Mouse (Mus musculus) heart, embryonic 13.5 days (tissue): ENCODE results near the gene Mgat1. TPM values are rescaled to one million over a fixed set of nuclear protein-coding genes. Genes with fewer than 3 reads are reported as not detected.
"Not testable (repeated sequence)": the region's sequence is repeated elsewhere in the genome, so short reads cannot be mapped to it uniquely, and the experiment has no call there.

Experiments used
- ATAC-seq: fragments of 200-750 bp; cut with Nextera tagmentation; 2 replicates; pipeline ENCODE4 v1.8.0; 2017; ENCODE audit warnings: moderate TSS enrichment; ENCODE audit not compliant: insufficient number of reproducible peaks, low FRiP score, low TSS enrichment; ENCODE audit errors: extremely low read depth
- H3K27ac ChIP-seq: fragments of 300-500 bp; sonication (generic); replicated peaks from 2 replicates; pipeline ENCODE4 v1.5.1; 2015; ENCODE audit warnings: moderate library complexity, mild to moderate bottlenecking, inconsistent platforms
- H3K27me3 ChIP-seq: fragments of 300-500 bp; sonication (generic); replicated peaks from 2 replicates; pipeline ENCODE4 v1.6.1; 2015; ENCODE audit warnings: mild to moderate bottlenecking, inconsistent platforms
- H3K36me3 ChIP-seq: fragments of 300-500 bp; sonication (generic); 2 replicates; pipeline ENCODE4 v1.6.1; 2015; ENCODE audit warnings: mild to moderate bottlenecking, inconsistent platforms
- H3K4me1 ChIP-seq: fragments of 300-500 bp; sonication (generic); 2 replicates; pipeline ENCODE4 v1.6.1; 2015; ENCODE audit warnings: inconsistent platforms
- H3K4me2 ChIP-seq: fragments of 300-500 bp; sonication (generic); 2 replicates; pipeline ENCODE4 v1.6.1; 2015; ENCODE audit warnings: inconsistent platforms, mild to moderate bottlenecking, moderate library complexity
- H3K4me3 ChIP-seq: fragments of 300-500 bp; sonication (generic); 2 replicates; pipeline ENCODE4 v1.5.1; 2015; ENCODE audit warnings: moderate library complexity, mild to moderate bottlenecking, inconsistent platforms
- H3K9ac ChIP-seq: fragments of 300-500 bp; sonication (generic); 2 replicates; pipeline ENCODE4 v1.6.1; 2015; ENCODE audit warnings: inconsistent platforms, mild to moderate bottlenecking, moderate library complexity
- H3K9me3 ChIP-seq: fragments of 300-500 bp; sonication (generic); 2 replicates; pipeline ENCODE4 v1.6.1; 2016; ENCODE audit warnings: inconsistent platforms
- WGBS: fragments of 180-500 bp; shearing (Covaris S2); methylation state at CpG from one replicate; pipeline ENCODE4 v1.1.7; 2015; ENCODE audit warnings: mixed read lengths; 5-methylcytosine and 5-hydroxymethylcytosine counted together
- polyA plus RNA-seq: library from polyadenylated mRNA; unstranded; fragments of >200 nt; fragmentation: Nextera tagmentation; extraction: Ambion mirVana; gene quantifications from 2 replicates; pipeline ENCODE4 v1.2.1, GENCODE M21; 2015

The Mgat1 gene
- polyA plus RNA-seq, 1 experiment from 2014 or later = 44.2 TPM

DNA sequence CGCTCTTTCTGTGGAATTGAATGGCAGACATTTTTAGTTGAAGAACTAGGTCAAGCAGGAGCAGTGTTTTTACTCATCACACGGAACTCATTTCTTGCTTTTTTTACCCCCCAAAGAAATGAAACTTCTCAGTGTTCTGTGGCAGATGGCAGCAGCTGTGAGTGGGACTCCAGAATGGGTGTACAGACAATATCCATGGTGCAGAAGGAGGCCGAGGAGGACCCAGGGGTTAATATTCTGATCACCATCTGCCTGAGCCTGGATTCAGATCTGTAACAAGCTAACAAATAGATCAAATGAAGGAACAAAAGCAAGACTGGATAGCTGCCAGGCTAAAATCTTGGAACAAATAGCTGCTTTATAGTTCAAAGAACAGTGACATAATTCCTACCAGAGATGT lies 48.8 kb downstream of the Mgat1 start:
- ATAC-seq = no peak
- Histone ChIP-seq H3K27me3 (no peaks in the 10 kb centered on the region), H3K36me3 (no peaks in the 10 kb centered on the region), H3K4me2 (no peak overlapping the region), H3K9me3 (no peaks in the 10 kb centered on the region), H3K4me1 (no peaks in the 10 kb centered on the region), H3K4me3 (no peak overlapping the region), H3K27ac (no peak overlapping the region), H3K9ac (no peak overlapping the region)
- 78% methylated on average over 3 of the region's 3 CpGs for WGBS

- Histone ChIP-seq H3K4me3 (no peak within 1 kb of the TSS), H3K9ac (no peak within 1 kb of the TSS), H3K4me1 (no peaks in the 10 kb centered on the region), H3K36me3 (no peaks in the 10 kb centered on the region), H3K4me2 (no peak within 1 kb of the TSS), H3K27me3 (no peaks in the 10 kb centered on the region), H3K9me3 (no peaks in the 10 kb centered on the region), H3K27ac (no peak within 1 kb of the TSS)
- no peak for ATAC-seq
Observed at GRCm38 (mm10) chr11:49304441-49304840, 60.5 kb downstream of the Mgat1 start, which contains the start of gene Olfr10. Gene Olfr10 (plus strand): TSS chr11:49304741.

GRCm38 (mm10) chr11:49308547-49308946 lies 64.6 kb downstream of the Mgat1 start:
- H3K27me3 ChIP-seq, H3K27ac ChIP-seq, H3K9ac ChIP-seq, H3K36me3 ChIP-seq, H3K9me3 ChIP-seq, H3K4me1 ChIP-seq, H3K4me3 ChIP-seq, H3K4me2 ChIP-seq, ATAC-seq: not testable (repeated sequence)
- WGBS = 75% methylated on average over 5 of the region's 5 CpGs

Other genes starting within 250 kb of the Mgat1 start
- 0.13 and 0.78 TPM in 2 replicates for gene 9930111J21Rik2, start 192.9 kb upstream of the Mgat1 start, polyA plus RNA-seq
- 0.11 and 0.27 TPM in 2 replicates for gene Tgtp2, start 180.0 kb upstream of the Mgat1 start, polyA plus RNA-seq
- 1.3 and 1.4 TPM in 2 replicates for gene Ifi47, start 167.6 kb upstream of the Mgat1 start, polyA plus RNA-seq
- gene Olfr1396, start 129.3 kb upstream of the Mgat1 start, polyA plus RNA-seq = not detected in 2 replicates
- gene Olfr1395, start 101.9 kb upstream of the Mgat1 start, polyA plus RNA-seq = not detected in 2 replicates
- gene Olfr1394, start 89.8 kb upstream of the Mgat1 start, polyA plus RNA-seq = not detected in 2 replicates
- 2.8 and 3.0 TPM in 2 replicates for gene Btnl9, start 57.0 kb upstream of the Mgat1 start, polyA plus RNA-seq
- 24.9 and 26.3 TPM in 2 replicates for gene Zfp62, start 40.9 kb upstream of the Mgat1 start, polyA plus RNA-seq
- gene Olfr1393, start 34.1 kb downstream of the Mgat1 start, polyA plus RNA-seq = 0.16 TPM in 1 of 2 replicates, not detected in the other
- not detected in 2 replicates for gene Olfr1392, start 41.1 kb downstream of the Mgat1 start, polyA plus RNA-seq
- gene Olfr10, start 60.5 kb downstream of the Mgat1 start, polyA plus RNA-seq = not detected in 2 replicates
- not detected in 2 replicates for gene Olfr1391, start 78.6 kb downstream of the Mgat1 start, polyA plus RNA-seq
- gene Olfr1390, start 91.0 kb downstream of the Mgat1 start, polyA plus RNA-seq = not detected in 2 replicates
- gene Olfr1389, start 178.9 kb downstream of the Mgat1 start, polyA plus RNA-seq = not detected in 2 replicates
- gene Olfr1388, start 192.4 kb downstream of the Mgat1 start, polyA plus RNA-seq = not detected in 2 replicates
- not detected in 2 replicates for gene Olfr1387, start 211.2 kb downstream of the Mgat1 start, polyA plus RNA-seq
- gene Olfr1386, start 220.9 kb downstream of the Mgat1 start, polyA plus RNA-seq = not detected in 2 replicates
- gene Olfr1385, start 244.9 kb downstream of the Mgat1 start, polyA plus RNA-seq = not detected in 2 replicates